Mouse (Mus musculus) small intestine, adult 2 months (tissue): Measurements from ENCODE around the gene Nav2.

Experiments
- CTCF ChIP-seq: fragments of 200-500 bp; IDR thresholded peaks from 2 replicates; pipeline ENCODE4 v1.5.1; 2012; ENCODE audit warnings: low read depth, mild to moderate bottlenecking, control low read depth, inconsistent platforms, low read length, moderate library complexity, mixed read lengths; ENCODE audit not compliant: insufficient replicate concordance, insufficient read length; ENCODE audit errors: extremely low read depth
- POLR2A ChIP-seq: fragments of 200-500 bp; IDR thresholded peaks from 2 replicates; pipeline ENCODE4 v1.6.1; 2012; ENCODE audit warnings: low read depth, mild to moderate bottlenecking, control low read depth, inconsistent platforms, low read length, moderate library complexity

DNA sequence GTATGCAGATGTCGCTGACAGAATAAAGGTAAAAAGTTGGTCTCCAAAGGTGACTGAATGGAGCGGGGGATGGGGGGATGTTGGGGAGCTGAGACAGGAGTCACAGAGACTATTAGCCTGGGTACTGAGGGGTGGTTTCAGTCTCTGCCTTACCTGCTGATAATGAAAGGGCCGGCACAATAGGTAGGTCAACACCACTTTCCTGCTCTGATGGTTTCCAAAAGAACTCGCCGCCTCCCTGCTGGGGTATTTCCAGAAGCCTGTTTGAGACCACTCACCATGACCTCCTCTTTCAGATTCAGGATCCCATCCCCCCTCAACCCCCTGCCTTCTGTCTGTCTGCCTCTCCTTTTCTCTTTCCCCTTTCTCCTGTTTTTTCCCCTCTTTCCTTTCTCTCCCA lies 9.5 kb downstream of the Nav2 start:
- TF ChIP-seq CTCF = no peak
- no peak for TF ChIP-seq POLR2A
